In the genomic region with DNA sequence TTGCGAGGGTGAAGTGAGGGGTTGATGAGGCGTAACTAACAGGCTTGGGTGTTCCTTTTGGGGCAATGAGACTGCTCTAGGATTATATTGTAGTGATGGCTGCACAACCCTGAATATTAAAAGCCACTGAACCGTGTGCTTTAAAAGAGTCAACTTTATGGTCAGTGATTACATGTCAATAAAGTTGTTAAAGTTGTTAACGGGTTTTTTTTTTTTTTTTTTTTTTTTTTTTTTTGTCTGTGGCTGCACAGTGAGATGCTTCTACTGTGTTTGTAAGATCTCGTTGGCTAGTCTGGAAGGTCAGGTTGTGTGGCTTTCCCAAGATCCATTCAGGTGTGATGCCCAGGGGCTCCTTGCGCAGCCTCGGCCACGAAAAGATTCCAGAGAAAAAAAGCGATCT, we compare ENCODE assay signal across 18 mouse cellular contexts. TPM values are rescaled to one million over a fixed set of nuclear protein-coding genes. Genes with fewer than 3 reads are reported as not detected.
DNase-seq lines count a peak whose midpoint lies in the region; ATAC-seq and TF ChIP-seq lines count a peak whose summit lies in the region.
"Had no signal": no experiment of that assay in that cellular context is flagged by ENCODE, and none has a peak within 500 bp of the region (broad histone marks: within the 10 kb centered on the region; RNA-seq: fewer than 3 reads in every experiment).

No protein-coding gene starts in this region.

- peaks cover 25% of the 10 kb centered on the region for H3K4me1 ChIP-seq in heart, embryonic 12.5 days (replicated peaks)
- H3K4me1 ChIP-seq in kidney, embryonic 15.5 days: peaks cover 20% of the 10 kb centered on the region
- peaks cover 7% of the 10 kb centered on the region; the same call in 1 of the 2 replicates for H3K4me1 ChIP-seq in stomach, embryonic 15.5 days
- no peaks in the 10 kb centered on the region for H3K4me1 ChIP-seq in stomach, postnatal 0 days (replicated peaks; ENCODE audit: control insufficient read depth, insufficient read depth)
- H3K4me1 ChIP-seq: liver, embryonic 12.5 days had no signal

- intact Hi-C loops in left cerebral cortex, postnatal 14 days (cut with DNase I): no loop called here

- no peak for DNase-seq in heart, adult 9 months (ENCODE audit: low spot score in 2 of 2)
- DNase-seq in kidney, postnatal 4 days: no peak
- DNase-seq in stomach, postnatal 0 days (ENCODE audit: low spot score): no peak
- no peak for DNase-seq in right cerebral cortex, postnatal 10 days (ENCODE audit: low spot score in 2 of 2)
- no peak for DNase-seq in left cerebral cortex, postnatal 14 days (ENCODE audit: low spot score in 2 of 2)
- DNase-seq: adrenal gland, adult 2 months; cerebellum, postnatal 10 days; kidney, postnatal 25 days; lung, postnatal 10 days; right cerebral cortex, postnatal 25 days; thymus, adult 18-20 months had no signal

- TF ChIP-seq EP300 in stomach, postnatal 0 days (optimal IDR thresholded peaks at IDR 0.05): no peak

- H3K27ac ChIP-seq in heart, embryonic 12.5 days (ENCODE audit: poor library complexity, severe bottlenecking): no peak overlapping the region
- no peak overlapping the region for H3K27ac ChIP-seq in kidney, embryonic 15.5 days
- H3K27ac ChIP-seq in stomach, embryonic 15.5 days: no peak overlapping the region
- no peak overlapping the region for H3K27ac ChIP-seq in stomach, postnatal 0 days (replicated peaks)
- H3K27ac ChIP-seq: hindbrain, postnatal 0 days; liver, embryonic 12.5 days had no signal

- peaks cover 26% of the 10 kb centered on the region for H3K36me3 ChIP-seq in heart, embryonic 12.5 days
- H3K36me3 ChIP-seq in kidney, embryonic 15.5 days: peaks cover 29% of the 10 kb centered on the region
- H3K36me3 ChIP-seq in stomach, embryonic 15.5 days: peaks cover 23% of the 10 kb centered on the region
- peaks cover 12% of the 10 kb centered on the region for H3K36me3 ChIP-seq in stomach, postnatal 0 days (ENCODE audit: control insufficient read depth, insufficient read depth, low read length)

- no peak overlapping the region for H3K4me3 ChIP-seq in heart, embryonic 12.5 days
- peak overlapping the region; percentile 21 for H3K4me3 ChIP-seq in kidney, embryonic 15.5 days (replicated peaks)
- H3K4me3 ChIP-seq in stomach, embryonic 15.5 days (replicated peaks): no peak overlapping the region
- no peak overlapping the region for H3K4me3 ChIP-seq in stomach, postnatal 0 days (ENCODE audit: low read depth, low read length)
- H3K4me3 ChIP-seq: liver, embryonic 12.5 days had no signal

- no peak for TF ChIP-seq CTCF in stomach, postnatal 0 days (IDR thresholded peaks at IDR 0.05; ENCODE audit: low read depth)

- no peak overlapping the region for H3K9ac ChIP-seq in heart, embryonic 12.5 days
- no peak overlapping the region for H3K9ac ChIP-seq in kidney, embryonic 15.5 days
- no peak overlapping the region for H3K9ac ChIP-seq in stomach, embryonic 15.5 days
- H3K9ac ChIP-seq in stomach, postnatal 0 days (ENCODE audit: low read length): no peak overlapping the region
- H3K9ac ChIP-seq: liver, embryonic 12.5 days had no signal

- ATAC-seq in heart, embryonic 12.5 days (ENCODE audit: insufficient number of reproducible peaks, low FRiP score): no peak
- no peak for ATAC-seq in kidney, embryonic 15.5 days (replicated peaks; ENCODE audit: low FRiP score)
- no peak for ATAC-seq in stomach, embryonic 15.5 days (ENCODE audit: insufficient read depth, low FRiP score, low read depth)
- no peak for ATAC-seq in stomach, postnatal 0 days (ENCODE audit: low FRiP score, low TSS enrichment)
- ATAC-seq: CD4-positive, CD25-positive, alpha-beta regulatory T cell, adult 4 months; forebrain, embryonic 16.5 days; hindbrain, postnatal 0 days; liver, embryonic 12.5 days had no signal

- peaks cover 2% of the 10 kb centered on the region; the same call in 1 of the 2 replicates for H3K9me3 ChIP-seq in heart, embryonic 12.5 days (replicated peaks)
- no peaks in the 10 kb centered on the region for H3K9me3 ChIP-seq in kidney, embryonic 15.5 days (replicated peaks)
- no peaks in the 10 kb centered on the region for H3K9me3 ChIP-seq in stomach, embryonic 15.5 days
- no peaks in the 10 kb centered on the region for H3K9me3 ChIP-seq in stomach, postnatal 0 days (ENCODE audit: control insufficient read depth, low read length)
- H3K9me3 ChIP-seq: liver, embryonic 12.5 days had no signal

- 61% methylated on average over 9 of the region's 9 CpGs for WGBS in heart, embryonic 12.5 days
- WGBS in kidney, embryonic 15.5 days: 34% methylated on average over 9 of the region's 9 CpGs
- 71% methylated on average over 9 of the region's 9 CpGs for WGBS in stomach, embryonic 15.5 days
- WGBS in stomach, postnatal 0 days: 61% methylated on average over 9 of the region's 9 CpGs

- H3K27me3 ChIP-seq in heart, embryonic 12.5 days (replicated peaks): peaks cover 40% of the 10 kb centered on the region
- peaks cover 39% of the 10 kb centered on the region for H3K27me3 ChIP-seq in kidney, embryonic 15.5 days
- H3K27me3 ChIP-seq in stomach, embryonic 15.5 days (replicated peaks): no peaks in the 10 kb centered on the region; the same call in 1 of the 2 replicates
- H3K27me3 ChIP-seq in stomach, postnatal 0 days (ENCODE audit: control insufficient read depth, insufficient read depth, low read length): no peaks in the 10 kb centered on the region

- peak overlapping the region; percentile 21; the same call in 1 of the 2 replicates for H3K4me2 ChIP-seq in heart, embryonic 12.5 days
- H3K4me2 ChIP-seq in kidney, embryonic 15.5 days: peak overlapping the region; percentile 54
- H3K4me2 ChIP-seq in stomach, embryonic 15.5 days: 0 out of 2 replicates have a peak overlapping the region, but pooled peaks have one; percentile 13
- H3K4me2 ChIP-seq in stomach, postnatal 0 days (replicated peaks; ENCODE audit: low read depth): no peak overlapping the region
- H3K4me2 ChIP-seq: liver, embryonic 12.5 days had no signal

RNA-seq across cellular contexts. Expression of gene Syf2, which starts 9.2 kb away (rescaled TPM):
- 55.7 and 61.9 TPM in 2 replicates for polyA plus RNA-seq in heart, embryonic 12.5 days (2016; fragmentation: Nextera tagmentation; extraction: Ambion mirVana)
- 82.7 and 83.9 TPM in 2 replicates for polyA plus RNA-seq in kidney, embryonic 15.5 days (2015; fragmentation: Nextera tagmentation; extraction: Ambion mirVana)
- polyA plus RNA-seq in stomach, embryonic 15.5 days (2015; fragmentation: Nextera tagmentation; extraction: Ambion mirVana): 65.2 and 70.2 TPM in 2 replicates
- polyA plus RNA-seq in stomach, postnatal 0 days (2015; fragmentation: Nextera tagmentation; extraction: Ambion mirVana): 74.1 and 77.9 TPM in 2 replicates
- total RNA-seq in left cerebral cortex, postnatal 14 days (2021): 10 to 100 TPM; 39.0 to 39.1 TPM

RNA-seq across cellular contexts. Expression of gene Rsrp1, which starts 16.5 kb away (rescaled TPM):
- polyA plus RNA-seq in heart, embryonic 12.5 days (2016; fragmentation: Nextera tagmentation; extraction: Ambion mirVana): 386 and 405 TPM in 2 replicates
- 404 and 429 TPM in 2 replicates for polyA plus RNA-seq in kidney, embryonic 15.5 days (2015; fragmentation: Nextera tagmentation; extraction: Ambion mirVana)
- 500 and 512 TPM in 2 replicates for polyA plus RNA-seq in stomach, embryonic 15.5 days (2015; fragmentation: Nextera tagmentation; extraction: Ambion mirVana)
- 278 and 283 TPM in 2 replicates for polyA plus RNA-seq in stomach, postnatal 0 days (2015; fragmentation: Nextera tagmentation; extraction: Ambion mirVana)
- 100 to 1,000 TPM; 261 to 276 TPM for total RNA-seq in left cerebral cortex, postnatal 14 days (2021)

RNA-seq across cellular contexts. Expression of gene Tmem50a, which starts 25.1 kb away (rescaled TPM):
- 140 and 145 TPM in 2 replicates for polyA plus RNA-seq in heart, embryonic 12.5 days (2016; fragmentation: Nextera tagmentation; extraction: Ambion mirVana)
- 173 and 174 TPM in 2 replicates for polyA plus RNA-seq in kidney, embryonic 15.5 days (2015; fragmentation: Nextera tagmentation; extraction: Ambion mirVana)
- polyA plus RNA-seq in stomach, embryonic 15.5 days (2015; fragmentation: Nextera tagmentation; extraction: Ambion mirVana): 167 and 170 TPM in 2 replicates
- 187 and 193 TPM in 2 replicates for polyA plus RNA-seq in stomach, postnatal 0 days (2015; fragmentation: Nextera tagmentation; extraction: Ambion mirVana)
- total RNA-seq in left cerebral cortex, postnatal 14 days (2021): 100 to 1,000 TPM; 125 to 129 TPM
